Mouse (Mus musculus): Measurements from ENCODE around the gene Il20ra. TPM values are rescaled to one million over a fixed set of nuclear protein-coding genes. Genes with fewer than 3 reads are reported as not detected.
A peak's percentile ranks its signal among the peaks of the same experiment; 100 is the strongest.

The Il20ra gene
- polyA plus RNA-seq, 1 experiment from 2014 or later = 0.36 TPM

- no peak for DNase-seq (ENCODE audit: low spot score)
- TF ChIP-seq EP300 (optimal IDR thresholded peaks at IDR 0.05) (no peak), CTCF (IDR thresholded peaks at IDR 0.05; ENCODE audit: low read depth) (no peak)
- Histone ChIP-seq H3K27ac (replicated peaks) (no peak overlapping the region), H3K36me3 (ENCODE audit: control insufficient read depth, insufficient read depth, low read length) (no peaks in the 10 kb centered on the region), H3K9ac (ENCODE audit: low read length) (no peak overlapping the region), H3K4me3 (ENCODE audit: low read depth, low read length) (no peak overlapping the region), H3K4me2 (replicated peaks; ENCODE audit: low read depth) (no peak overlapping the region), H3K27me3 (ENCODE audit: control insufficient read depth, insufficient read depth, low read length) (no peaks in the 10 kb centered on the region), H3K4me1 (replicated peaks; ENCODE audit: control insufficient read depth, insufficient read depth) (0 out of 2 replicates have a peak, but pooled peaks cover 2% of the 10 kb centered on the region), H3K9me3 (ENCODE audit: control insufficient read depth, low read length) (no peaks in the 10 kb centered on the region)
- WGBS = 67% methylated on average over 12 of the region's 12 CpGs
- no peak for ATAC-seq (ENCODE audit: low FRiP score, low TSS enrichment)
These were observed 4.6 kb upstream of the Il20ra start for GRCm38 (mm10) chr10:19707768-19708167.

DNA sequence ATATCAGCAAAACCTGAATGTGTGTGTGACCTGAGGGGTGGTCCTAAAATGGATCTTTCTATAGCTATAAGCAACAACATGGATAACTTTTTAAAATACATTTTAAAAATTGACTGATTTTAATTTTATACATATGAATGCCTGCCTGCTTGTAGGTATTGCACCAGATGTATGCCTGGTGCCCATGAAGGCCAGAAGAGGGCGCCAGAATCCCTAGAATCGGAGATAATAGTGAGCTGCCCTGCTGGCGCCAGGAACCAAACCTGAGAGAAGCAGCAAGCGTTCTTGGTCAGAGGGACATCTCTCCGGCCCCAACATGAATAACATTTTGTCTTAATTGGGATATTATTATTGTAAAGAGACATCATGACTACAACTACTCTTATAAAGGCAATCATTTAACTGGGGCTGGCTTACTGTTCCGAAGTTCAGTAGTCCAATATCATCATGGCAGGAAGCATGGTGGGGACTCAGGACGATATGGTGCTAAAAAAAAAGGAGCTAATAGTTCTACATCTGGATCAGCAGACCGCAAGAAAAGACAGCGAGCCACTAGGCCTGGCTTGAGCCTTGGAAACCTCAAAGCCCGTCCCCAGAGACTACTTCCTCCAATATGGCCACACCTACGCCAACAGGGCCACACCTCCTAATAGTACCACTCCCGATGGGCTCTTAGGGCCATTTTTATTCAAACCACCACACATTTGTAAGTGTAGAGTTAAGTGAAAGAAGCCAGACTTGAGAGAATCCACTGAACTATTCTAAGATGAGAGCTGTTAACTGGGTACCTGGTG lies 3.9 kb upstream of the Il20ra start:
- Histone ChIP-seq H3K36me3 (ENCODE audit: control insufficient read depth, insufficient read depth, low read length) (no peaks in the 10 kb centered on the region), H3K27ac (replicated peaks) (no peak overlapping the region), H3K4me3 (ENCODE audit: low read depth, low read length) (no peak overlapping the region), H3K4me2 (replicated peaks; ENCODE audit: low read depth) (no peak overlapping the region), H3K27me3 (ENCODE audit: control insufficient read depth, insufficient read depth, low read length) (no peaks in the 10 kb centered on the region), H3K9me3 (ENCODE audit: control insufficient read depth, low read length) (no peaks in the 10 kb centered on the region), H3K4me1 (replicated peaks; ENCODE audit: control insufficient read depth, insufficient read depth) (0 out of 2 replicates have a peak, but pooled peaks cover 2% of the 10 kb centered on the region), H3K9ac (ENCODE audit: low read length) (no peak overlapping the region)
- ATAC-seq (ENCODE audit: low FRiP score, low TSS enrichment) (no peak), DNase-seq (ENCODE audit: low spot score) (peak; percentile 43)
- 61% methylated on average over 12 of the region's 12 CpGs for WGBS
- peak; percentile 74 for TF ChIP-seq CTCF (IDR thresholded peaks at IDR 0.05; ENCODE audit: low read depth)
- no peak for TF ChIP-seq EP300 (optimal IDR thresholded peaks at IDR 0.05)

DNA sequence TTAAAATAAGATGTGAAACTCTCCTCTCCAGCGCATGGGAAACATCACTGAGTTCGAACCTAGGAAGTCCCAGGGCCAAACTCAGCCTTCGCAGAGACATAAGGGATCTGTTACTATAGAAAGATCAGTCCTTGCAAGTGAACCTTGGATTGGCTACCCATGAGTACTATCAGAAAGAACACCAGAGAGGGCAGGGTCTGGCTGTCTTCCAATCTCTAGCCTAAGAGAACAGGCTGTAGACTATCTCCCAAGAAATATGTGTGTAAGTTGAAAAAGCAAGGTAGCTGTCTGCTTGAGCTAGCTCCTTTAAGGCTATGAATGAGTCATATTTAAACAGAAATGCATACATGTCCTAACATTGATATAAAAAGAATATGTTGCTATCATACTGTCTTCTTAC lies 1.4 kb upstream of the Il20ra start:
- 77% methylated on average over 3 of the region's 3 CpGs for WGBS
- 0 out of 2 replicates have a peak, but pooled peaks cover 2% of the 10 kb centered on the region for H3K4me1 ChIP-seq (replicated peaks; ENCODE audit: control insufficient read depth, insufficient read depth)
- H3K27me3 ChIP-seq (ENCODE audit: control insufficient read depth, insufficient read depth, low read length) = no peaks in the 10 kb centered on the region
- no peak for TF ChIP-seq EP300 (optimal IDR thresholded peaks at IDR 0.05)
- TF ChIP-seq CTCF (IDR thresholded peaks at IDR 0.05; ENCODE audit: low read depth) = no peak
- ATAC-seq (ENCODE audit: low FRiP score, low TSS enrichment) = no peak
- H3K4me3 ChIP-seq (ENCODE audit: low read depth, low read length) = no peak overlapping the region
- no peak overlapping the region for H3K9ac ChIP-seq (ENCODE audit: low read length)
- no peaks in the 10 kb centered on the region for H3K9me3 ChIP-seq (ENCODE audit: control insufficient read depth, low read length)
- no peak overlapping the region for H3K27ac ChIP-seq (replicated peaks)
- DNase-seq (ENCODE audit: low spot score) = no peak
- no peaks in the 10 kb centered on the region for H3K36me3 ChIP-seq (ENCODE audit: control insufficient read depth, insufficient read depth, low read length)
- H3K4me2 ChIP-seq (replicated peaks; ENCODE audit: low read depth) = no peak overlapping the region

- Histone ChIP-seq H3K9ac (ENCODE audit: low read length) (no peak overlapping the region), H3K27ac (replicated peaks) (no peak overlapping the region), H3K27me3 (ENCODE audit: control insufficient read depth, insufficient read depth, low read length) (no peaks in the 10 kb centered on the region), H3K4me3 (ENCODE audit: low read depth, low read length) (no peak overlapping the region), H3K36me3 (ENCODE audit: control insufficient read depth, insufficient read depth, low read length) (no peaks in the 10 kb centered on the region), H3K4me1 (replicated peaks; ENCODE audit: control insufficient read depth, insufficient read depth) (0 out of 2 replicates have a peak, but pooled peaks cover 2% of the 10 kb centered on the region), H3K4me2 (replicated peaks; ENCODE audit: low read depth) (no peak overlapping the region), H3K9me3 (ENCODE audit: control insufficient read depth, low read length) (no peaks in the 10 kb centered on the region)
- 45% methylated on average over 7 of the region's 7 CpGs for WGBS
- TF ChIP-seq CTCF (IDR thresholded peaks at IDR 0.05; ENCODE audit: low read depth) (peak; percentile 57), EP300 (optimal IDR thresholded peaks at IDR 0.05) (no peak)
- ATAC-seq (ENCODE audit: low FRiP score, low TSS enrichment) (no peak), DNase-seq (ENCODE audit: low spot score) (no peak)
These were observed 709 bp upstream of the Il20ra start for GRCm38 (mm10) chr10:19711551-19712171.

DNA sequence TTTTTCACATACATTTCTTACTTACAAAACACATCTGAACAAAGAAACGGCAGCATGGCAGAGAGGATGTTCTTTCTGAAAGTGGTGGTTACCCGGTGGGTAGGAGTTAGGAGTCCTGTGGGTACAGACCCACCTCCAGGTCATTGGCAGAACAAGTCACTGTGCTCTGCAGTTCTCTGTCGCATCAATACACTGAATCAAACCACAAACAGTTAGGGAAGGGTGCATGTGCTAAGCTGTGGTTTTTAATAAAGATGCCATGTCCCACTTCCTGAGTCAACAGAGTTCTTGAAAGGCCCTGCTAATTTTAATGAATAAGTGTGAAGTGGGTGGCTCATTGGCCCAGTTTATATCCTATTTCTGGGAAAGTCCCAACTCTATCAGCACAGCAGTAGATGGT lies 6.3 kb downstream of the Il20ra start:
- no peak for TF ChIP-seq EP300 (optimal IDR thresholded peaks at IDR 0.05)
- TF ChIP-seq CTCF (IDR thresholded peaks at IDR 0.05; ENCODE audit: low read depth) = no peak
- Histone ChIP-seq H3K4me3 (ENCODE audit: low read depth, low read length) (no peak overlapping the region), H3K9me3 (ENCODE audit: control insufficient read depth, low read length) (no peaks in the 10 kb centered on the region), H3K27ac (replicated peaks) (no peak overlapping the region), H3K4me2 (replicated peaks; ENCODE audit: low read depth) (no peak overlapping the region), H3K36me3 (ENCODE audit: control insufficient read depth, insufficient read depth, low read length) (no peaks in the 10 kb centered on the region), H3K9ac (ENCODE audit: low read length) (no peak overlapping the region), H3K27me3 (ENCODE audit: control insufficient read depth, insufficient read depth, low read length) (no peaks in the 10 kb centered on the region), H3K4me1 (replicated peaks; ENCODE audit: control insufficient read depth, insufficient read depth) (no peaks in the 10 kb centered on the region)
- ATAC-seq (ENCODE audit: low FRiP score, low TSS enrichment) = no peak
- WGBS = 78% methylated on average over 3 of the region's 3 CpGs
- DNase-seq (ENCODE audit: low spot score) = no peak

DNA sequence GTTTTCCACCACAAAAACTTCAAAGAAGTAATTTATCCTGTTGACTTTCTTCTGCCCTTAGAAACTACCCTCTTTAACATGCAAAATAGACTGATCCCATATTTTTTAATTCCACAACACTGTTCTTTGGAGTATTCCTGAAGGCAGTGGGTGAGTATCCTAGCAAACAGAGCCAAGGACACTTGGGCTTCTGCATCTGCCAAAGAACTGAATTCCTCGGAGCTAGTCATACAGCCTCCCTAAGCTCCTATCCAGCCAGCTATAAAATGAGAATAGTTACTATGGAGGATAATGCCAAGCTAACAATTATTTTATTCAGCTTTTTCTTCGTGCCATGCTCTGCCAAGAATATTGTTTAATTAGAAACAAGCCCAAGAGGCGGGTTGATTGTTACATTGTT lies 9.9 kb downstream of the Il20ra start:
- no peaks in the 10 kb centered on the region for H3K36me3 ChIP-seq (ENCODE audit: control insufficient read depth, insufficient read depth, low read length)
- no peak overlapping the region for H3K27ac ChIP-seq (replicated peaks)
- TF ChIP-seq CTCF (IDR thresholded peaks at IDR 0.05; ENCODE audit: low read depth) (no peak), EP300 (optimal IDR thresholded peaks at IDR 0.05) (no peak)
- H3K4me1 ChIP-seq (replicated peaks; ENCODE audit: control insufficient read depth, insufficient read depth) = no peaks in the 10 kb centered on the region
- H3K27me3 ChIP-seq (ENCODE audit: control insufficient read depth, insufficient read depth, low read length) = no peaks in the 10 kb centered on the region
- H3K9me3 ChIP-seq (ENCODE audit: control insufficient read depth, low read length) = no peaks in the 10 kb centered on the region
- H3K9ac ChIP-seq (ENCODE audit: low read length) = no peak overlapping the region
- no peak overlapping the region for H3K4me2 ChIP-seq (replicated peaks; ENCODE audit: low read depth)
- ATAC-seq (ENCODE audit: low FRiP score, low TSS enrichment) (no peak), DNase-seq (ENCODE audit: low spot score) (no peak)
- H3K4me3 ChIP-seq (ENCODE audit: low read depth, low read length) = no peak overlapping the region
- 54% methylated on average over 3 of the region's 3 CpGs for WGBS

Measured in stomach, postnatal 0 days (tissue).